Mouse (Mus musculus): ENCODE results near the gene E030018B13Rik. TPM values are rescaled to one million over a fixed set of nuclear protein-coding genes. Genes with fewer than 3 reads are reported as not detected.

The E030018B13Rik gene
- polyA plus RNA-seq, 1 experiment from 2014 or later: not detected

GRCm38 (mm10) chr7:63910912-63911311 lies 5.7 kb upstream of the E030018B13Rik start:
- Histone ChIP-seq H3K4me1 (replicated peaks; ENCODE audit: control insufficient read depth, insufficient read depth, low read length) (peaks cover 21% of the 10 kb centered on the region), H3K27ac (ENCODE audit: low read depth, low read length) (no peak overlapping the region)

GRCm38 (mm10) chr7:63911383-63912233 lies 5.0 kb upstream of the E030018B13Rik start:
- WGBS: 59% methylated on average over 8 of the region's 8 CpGs
- Histone ChIP-seq H3K27ac (ENCODE audit: low read depth, low read length) (no peak overlapping the region), H3K9ac (ENCODE audit: low read length) (no peak overlapping the region), H3K27me3 (ENCODE audit: control insufficient read depth, insufficient read depth, low read length) (no peaks in the 10 kb centered on the region), H3K4me3 (ENCODE audit: low read depth, low read length) (no peak overlapping the region), H3K4me2 (ENCODE audit: low read depth, low read length, severe bottlenecking) (no peak overlapping the region), H3K36me3 (ENCODE audit: control insufficient read depth, insufficient read depth, low read length) (no peaks in the 10 kb centered on the region), H3K4me1 (replicated peaks; ENCODE audit: control insufficient read depth, insufficient read depth, low read length) (peaks cover 21% of the 10 kb centered on the region), H3K9me3 (ENCODE audit: control insufficient read depth, low read length) (no peaks in the 10 kb centered on the region)
- DNase-seq (ENCODE audit: low spot score): no peak
- no peak for ATAC-seq (replicated peaks; ENCODE audit: low FRiP score)

More at GRCm38 (mm10) chr7:63910912-63911311, 5.7 kb upstream of the E030018B13Rik start:
- no peaks in the 10 kb centered on the region for H3K9me3 ChIP-seq (ENCODE audit: control insufficient read depth, low read length)
- H3K9ac ChIP-seq (ENCODE audit: low read length): no peak overlapping the region
- ATAC-seq (replicated peaks; ENCODE audit: low FRiP score) (no peak), DNase-seq (ENCODE audit: low spot score) (no peak)
- no peak overlapping the region for H3K4me2 ChIP-seq (ENCODE audit: low read depth, low read length, severe bottlenecking)
- H3K36me3 ChIP-seq (ENCODE audit: control insufficient read depth, insufficient read depth, low read length): no peaks in the 10 kb centered on the region
- no peak overlapping the region for H3K4me3 ChIP-seq (ENCODE audit: low read depth, low read length)
- no peaks in the 10 kb centered on the region for H3K27me3 ChIP-seq (ENCODE audit: control insufficient read depth, insufficient read depth, low read length)
- 26% methylated on average over 4 of the region's 4 CpGs for WGBS

- DNase-seq (ENCODE audit: low spot score) (no peak), ATAC-seq (replicated peaks; ENCODE audit: low FRiP score) (peak; percentile 38; the same call in 1 of the 2 replicates)
- Histone ChIP-seq H3K27ac (ENCODE audit: low read depth, low read length) (no peak overlapping the region), H3K36me3 (ENCODE audit: control insufficient read depth, insufficient read depth, low read length) (no peaks in the 10 kb centered on the region), H3K27me3 (ENCODE audit: control insufficient read depth, insufficient read depth, low read length) (no peaks in the 10 kb centered on the region), H3K9ac (ENCODE audit: low read length) (no peak overlapping the region), H3K4me1 (replicated peaks; ENCODE audit: control insufficient read depth, insufficient read depth, low read length) (peaks cover 21% of the 10 kb centered on the region), H3K4me2 (ENCODE audit: low read depth, low read length, severe bottlenecking) (no peak overlapping the region), H3K9me3 (ENCODE audit: control insufficient read depth, low read length) (no peaks in the 10 kb centered on the region), H3K4me3 (ENCODE audit: low read depth, low read length) (no peak overlapping the region)
- WGBS: 26% methylated on average over 7 of the region's 7 CpGs
These were observed 4.3 kb upstream of the E030018B13Rik start for GRCm38 (mm10) chr7:63912234-63912810.

DNA sequence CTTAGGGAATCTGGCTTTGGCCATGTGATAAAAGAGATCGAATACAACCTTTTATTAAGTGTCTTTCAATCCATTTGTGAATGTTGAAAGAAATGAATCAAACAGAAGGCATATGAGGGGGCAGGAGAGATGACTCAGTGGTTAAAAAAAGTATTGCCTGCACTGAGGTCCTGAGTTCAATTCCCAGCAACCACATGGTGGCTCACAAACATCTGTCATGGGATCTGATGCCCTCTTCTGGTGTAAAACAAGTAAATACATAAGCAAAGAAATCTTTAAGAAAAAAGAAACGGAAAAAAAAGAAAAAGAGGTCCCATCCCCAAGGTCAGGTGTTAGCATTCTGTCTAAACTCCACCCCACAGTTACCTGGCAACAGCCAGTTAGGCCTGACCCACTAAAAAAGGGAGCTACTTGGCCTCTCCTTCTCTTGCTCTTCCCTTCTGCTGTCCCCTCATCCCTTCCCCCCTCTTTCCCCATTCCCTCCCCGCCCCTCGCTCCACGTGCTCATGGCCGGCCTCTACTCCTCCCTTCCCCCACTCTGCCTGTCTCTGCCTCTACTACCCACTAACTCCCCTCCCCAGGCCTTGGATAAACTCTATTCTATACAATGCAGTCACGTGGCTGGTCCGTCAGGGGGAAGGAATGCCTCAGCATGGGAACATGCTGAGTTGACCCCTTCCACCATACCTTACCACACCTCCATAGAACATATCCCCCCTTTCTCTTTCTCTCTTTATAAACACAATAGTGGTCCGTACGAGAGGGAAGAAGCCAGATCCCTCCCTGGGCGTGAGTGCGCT lies 3.5 kb upstream of the E030018B13Rik start:
- Histone ChIP-seq H3K4me2 (ENCODE audit: low read depth, low read length, severe bottlenecking) (no peak overlapping the region), H3K9me3 (ENCODE audit: control insufficient read depth, low read length) (no peaks in the 10 kb centered on the region), H3K36me3 (ENCODE audit: control insufficient read depth, insufficient read depth, low read length) (no peaks in the 10 kb centered on the region), H3K4me3 (ENCODE audit: low read depth, low read length) (no peak overlapping the region), H3K4me1 (replicated peaks; ENCODE audit: control insufficient read depth, insufficient read depth, low read length) (peaks cover 21% of the 10 kb centered on the region), H3K27me3 (ENCODE audit: control insufficient read depth, insufficient read depth, low read length) (no peaks in the 10 kb centered on the region), H3K9ac (ENCODE audit: low read length) (no peak overlapping the region), H3K27ac (ENCODE audit: low read depth, low read length) (no peak overlapping the region)
- WGBS: 14% methylated on average over 12 of the region's 12 CpGs
- no peak for DNase-seq (ENCODE audit: low spot score)
- ATAC-seq (replicated peaks; ENCODE audit: low FRiP score): peak; percentile 32

DNA sequence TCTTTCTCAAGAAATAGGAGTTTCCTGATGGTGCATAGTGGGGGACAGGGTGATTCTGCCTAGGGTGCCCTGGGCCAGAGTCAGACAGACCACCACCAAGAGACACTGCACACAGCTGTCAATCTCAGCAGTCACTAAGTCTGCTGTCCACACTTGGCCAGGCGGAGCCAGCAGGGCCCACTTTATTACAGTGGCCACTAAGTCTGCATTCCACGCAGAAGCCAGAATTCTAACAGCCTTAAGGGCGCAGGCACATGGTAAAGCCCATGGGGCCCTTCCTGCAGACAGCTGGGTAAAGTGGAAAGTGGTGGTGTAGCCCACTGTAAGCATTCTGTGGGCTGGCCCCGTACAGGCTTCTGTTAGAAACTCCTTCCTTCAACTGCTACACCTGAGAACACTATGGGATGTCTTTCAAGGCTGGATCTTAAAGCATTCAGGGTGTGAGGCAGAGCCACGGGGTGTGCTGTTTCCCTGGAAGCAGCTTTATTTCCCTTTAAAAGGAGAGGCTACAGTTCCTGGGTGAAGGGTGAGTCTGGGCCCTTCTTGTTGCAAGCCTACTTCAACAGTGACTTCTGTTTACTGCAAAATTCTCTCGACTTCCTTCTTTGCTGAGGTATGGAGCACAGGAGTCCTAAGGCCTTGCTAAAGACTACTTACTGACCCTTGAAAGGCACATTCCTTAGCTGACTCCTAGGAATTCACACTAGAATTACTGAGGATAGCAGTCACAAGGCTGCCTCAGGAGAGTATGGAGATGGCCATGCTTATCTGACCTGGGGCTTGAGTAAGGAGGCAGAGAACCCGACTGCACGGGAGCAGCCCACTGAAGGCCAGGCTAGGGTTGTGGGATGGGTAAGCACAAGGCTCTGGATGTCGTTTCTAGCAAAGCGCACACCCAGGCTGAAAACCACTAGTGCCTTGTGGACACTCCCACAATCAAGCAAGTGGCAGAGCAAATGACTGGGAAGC lies 2.6 kb upstream of the E030018B13Rik start:
- Histone ChIP-seq H3K9ac (ENCODE audit: low read length) (no peak overlapping the region), H3K4me1 (replicated peaks; ENCODE audit: control insufficient read depth, insufficient read depth, low read length) (peaks cover 21% of the 10 kb centered on the region), H3K27ac (ENCODE audit: low read depth, low read length) (no peak overlapping the region), H3K9me3 (ENCODE audit: control insufficient read depth, low read length) (no peaks in the 10 kb centered on the region), H3K4me3 (ENCODE audit: low read depth, low read length) (no peak overlapping the region), H3K27me3 (ENCODE audit: control insufficient read depth, insufficient read depth, low read length) (no peaks in the 10 kb centered on the region), H3K36me3 (ENCODE audit: control insufficient read depth, insufficient read depth, low read length) (no peaks in the 10 kb centered on the region), H3K4me2 (ENCODE audit: low read depth, low read length, severe bottlenecking) (no peak overlapping the region)
- WGBS: 52% methylated on average over 10 of the region's 10 CpGs
- peak; percentile 19; the same call in 1 of the 2 replicates for ATAC-seq (replicated peaks; ENCODE audit: low FRiP score)
- no peak for DNase-seq (ENCODE audit: low spot score)

- DNase-seq (ENCODE audit: low spot score) (no peak), ATAC-seq (replicated peaks; ENCODE audit: low FRiP score) (no peak)
- no peak overlapping the region for H3K4me2 ChIP-seq (ENCODE audit: low read depth, low read length, severe bottlenecking)
- H3K9me3 ChIP-seq (ENCODE audit: control insufficient read depth, low read length): no peaks in the 10 kb centered on the region
- no peaks in the 10 kb centered on the region for H3K36me3 ChIP-seq (ENCODE audit: control insufficient read depth, insufficient read depth, low read length)
- H3K27me3 ChIP-seq (ENCODE audit: control insufficient read depth, insufficient read depth, low read length): no peaks in the 10 kb centered on the region
- no peak overlapping the region for H3K27ac ChIP-seq (ENCODE audit: low read depth, low read length)
- no peak overlapping the region for H3K4me3 ChIP-seq (ENCODE audit: low read depth, low read length)
- WGBS: 95% methylated on average over 2 of the region's 2 CpGs
- no peak overlapping the region for H3K9ac ChIP-seq (ENCODE audit: low read length)
- H3K4me1 ChIP-seq (replicated peaks; ENCODE audit: control insufficient read depth, insufficient read depth, low read length): peaks cover 21% of the 10 kb centered on the region
These were observed 1.8 kb upstream of the E030018B13Rik start for GRCm38 (mm10) chr7:63914891-63915290.

DNA sequence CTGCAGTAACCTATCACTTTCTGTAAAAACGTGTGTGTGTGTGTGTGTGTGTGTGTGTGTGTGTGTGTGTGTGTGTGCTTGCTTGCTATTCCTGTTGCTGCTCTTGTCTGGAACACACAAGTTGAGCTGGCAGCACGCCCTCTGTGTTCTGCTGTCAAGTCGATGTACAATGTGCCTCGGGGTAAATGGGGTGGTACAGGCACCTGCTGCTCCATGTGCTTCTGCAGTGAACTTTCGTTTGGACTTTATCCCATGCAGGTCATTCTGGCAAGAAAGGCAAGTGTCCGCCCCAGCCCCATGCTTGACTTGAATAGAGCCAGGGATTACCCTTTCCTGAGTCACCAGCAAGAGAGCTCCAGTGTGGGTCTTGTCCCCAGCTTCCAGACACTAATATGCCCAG lies 1.0 kb downstream of the E030018B13Rik start:
- 78% methylated on average over 6 of the region's 6 CpGs for WGBS
- DNase-seq (ENCODE audit: low spot score): no peak
- Histone ChIP-seq H3K4me3 (ENCODE audit: low read depth, low read length) (no peak overlapping the region), H3K4me1 (replicated peaks; ENCODE audit: control insufficient read depth, insufficient read depth, low read length) (peaks cover 8% of the 10 kb centered on the region), H3K4me2 (ENCODE audit: low read depth, low read length, severe bottlenecking) (no peak overlapping the region), H3K27me3 (ENCODE audit: control insufficient read depth, insufficient read depth, low read length) (no peaks in the 10 kb centered on the region), H3K9me3 (ENCODE audit: control insufficient read depth, low read length) (no peaks in the 10 kb centered on the region), H3K36me3 (ENCODE audit: control insufficient read depth, insufficient read depth, low read length) (no peaks in the 10 kb centered on the region), H3K27ac (ENCODE audit: low read depth, low read length) (no peak overlapping the region), H3K9ac (ENCODE audit: low read length) (no peak overlapping the region)
- no peak for ATAC-seq (replicated peaks; ENCODE audit: low FRiP score)
